Mouse (Mus musculus) kidney, embryonic 14.5 days (tissue): Measurements from ENCODE around the gene Ucp3. TPM values are rescaled to one million over a fixed set of nuclear protein-coding genes. Genes with fewer than 3 reads are reported as not detected.
"Not testable (repeated sequence)": the region's sequence is repeated elsewhere in the genome, so short reads cannot be mapped to it uniquely, and the experiment has no call there.

Experiments used
- ATAC-seq: fragments of 200-750 bp; cut with Nextera tagmentation; 2 replicates; pipeline ENCODE4 v1.8.0; 2017; ENCODE audit warnings: moderate number of reproducible peaks, mild to moderate bottlenecking, moderate TSS enrichment, moderate library complexity; ENCODE audit not compliant: low FRiP score, low TSS enrichment
- H3K27ac ChIP-seq: fragments of 300-500 bp; sonication (generic); 2 replicates; pipeline ENCODE4 v1.5.1; 2014; ENCODE audit warnings: low read depth, mild to moderate bottlenecking, low read length, moderate library complexity, mixed read lengths
- H3K27me3 ChIP-seq: fragments of 300-500 bp; sonication (generic); 2 replicates; pipeline ENCODE4 v1.6.1; 2014; ENCODE audit warnings: mild to moderate bottlenecking, low read length; ENCODE audit not compliant: control insufficient read depth, insufficient read depth
- H3K36me3 ChIP-seq: fragments of 300-500 bp; sonication (generic); 2 replicates; pipeline ENCODE4 v1.6.1; 2014; ENCODE audit warnings: low read length, mixed read lengths; ENCODE audit not compliant: control insufficient read depth, insufficient read depth
- H3K4me1 ChIP-seq: fragments of 300-500 bp; sonication (generic); 2 replicates; pipeline ENCODE4 v1.6.1; 2014; ENCODE audit warnings: low read length, mixed read lengths; ENCODE audit not compliant: control insufficient read depth, insufficient read depth
- H3K4me2 ChIP-seq: fragments of 300-500 bp; sonication (generic); replicated peaks from 2 replicates; pipeline ENCODE4 v1.6.1; 2014; ENCODE audit warnings: low read depth, mild to moderate bottlenecking, low read length
- H3K4me3 ChIP-seq: fragments of 300-500 bp; sonication (generic); 2 replicates; pipeline ENCODE4 v1.5.1; 2014; ENCODE audit warnings: mild to moderate bottlenecking, low read length
- H3K9ac ChIP-seq: fragments of 300-500 bp; sonication (generic); 2 replicates; pipeline ENCODE4 v1.6.1; 2014; ENCODE audit warnings: low read depth, mild to moderate bottlenecking, low read length, moderate library complexity
- H3K9me3 ChIP-seq: fragments of 300-500 bp; sonication (generic); 2 replicates; pipeline ENCODE4 v1.6.1; 2016; ENCODE audit warnings: low read length; ENCODE audit not compliant: control insufficient read depth
- WGBS: fragments of 180-500 bp; shearing (Covaris S2); extraction: QIAGEN DNeasy Blood & Tissue Kit; methylation state at CpG from one replicate; pipeline ENCODE4 v1.1.7; 2014; 5-methylcytosine and 5-hydroxymethylcytosine counted together
- polyA plus RNA-seq: library from polyadenylated mRNA; unstranded; fragments of >200 nt; fragmentation: Nextera tagmentation; extraction: Ambion mirVana; gene quantifications from 2 replicates; pipeline ENCODE4 v1.2.1, GENCODE M21; 2014

Ucp3 gene
- polyA plus RNA-seq, 1 experiment from 2014 or later, result 0.08 TPM

- 68% methylated on average over 15 of the region's 15 CpGs for WGBS
- Histone ChIP-seq H3K4me1 (0 out of 2 replicates have a peak, but pooled peaks cover 3% of the 10 kb centered on the region), H3K4me2 (no peak overlapping the region), H3K9me3 (no peaks in the 10 kb centered on the region), H3K27ac (no peak overlapping the region), H3K4me3 (no peak overlapping the region), H3K27me3 (no peaks in the 10 kb centered on the region), H3K36me3 (no peaks in the 10 kb centered on the region), H3K9ac (no peak overlapping the region)
- ATAC-seq, result peak; percentile 64
Observed at GRCm38 (mm10) chr7:100479823-100480164, 7.0 kb downstream of the Ucp3 start.

GRCm38 (mm10) chr7:100480175-100480574 is 7.4 kb downstream of the Ucp3 start:
- WGBS, result 78% methylated on average over 17 of the region's 17 CpGs
- H3K4me3 ChIP-seq, result no peak overlapping the region
- no peaks in the 10 kb centered on the region for H3K27me3 ChIP-seq
- peak; percentile 50; the same call in 1 of the 2 replicates for ATAC-seq
- 0 out of 2 replicates have a peak, but pooled peaks cover 3% of the 10 kb centered on the region for H3K4me1 ChIP-seq
- no peaks in the 10 kb centered on the region for H3K9me3 ChIP-seq
- H3K36me3 ChIP-seq, result no peaks in the 10 kb centered on the region
- no peak overlapping the region for H3K4me2 ChIP-seq
- H3K9ac ChIP-seq, result no peak overlapping the region
- H3K27ac ChIP-seq, result no peak overlapping the region

DNA sequence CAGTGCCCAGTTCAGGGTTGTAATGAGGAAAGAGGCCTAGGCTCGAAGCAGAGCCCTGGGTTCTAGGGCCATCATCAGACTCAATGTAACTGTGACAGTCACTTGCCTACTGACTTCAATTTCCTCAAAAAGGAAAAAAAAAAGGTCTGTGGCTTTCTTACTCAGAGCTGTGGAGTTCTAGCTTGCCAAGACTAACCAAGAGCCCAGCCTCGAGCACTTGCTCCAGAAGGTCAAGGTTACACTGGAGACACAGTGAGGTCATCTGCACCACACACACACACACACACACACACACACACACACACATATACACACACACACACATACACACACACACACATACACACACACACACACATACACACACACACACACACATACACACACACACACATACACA is 9.3 kb downstream of the Ucp3 start:
- not testable (repeated sequence) for H3K4me1 ChIP-seq, H3K27me3 ChIP-seq, H3K27ac ChIP-seq, H3K9ac ChIP-seq, H3K4me3 ChIP-seq, ATAC-seq, H3K9me3 ChIP-seq, H3K4me2 ChIP-seq, H3K36me3 ChIP-seq
- 86% methylated on average over 2 of the region's 2 CpGs for WGBS

DNA sequence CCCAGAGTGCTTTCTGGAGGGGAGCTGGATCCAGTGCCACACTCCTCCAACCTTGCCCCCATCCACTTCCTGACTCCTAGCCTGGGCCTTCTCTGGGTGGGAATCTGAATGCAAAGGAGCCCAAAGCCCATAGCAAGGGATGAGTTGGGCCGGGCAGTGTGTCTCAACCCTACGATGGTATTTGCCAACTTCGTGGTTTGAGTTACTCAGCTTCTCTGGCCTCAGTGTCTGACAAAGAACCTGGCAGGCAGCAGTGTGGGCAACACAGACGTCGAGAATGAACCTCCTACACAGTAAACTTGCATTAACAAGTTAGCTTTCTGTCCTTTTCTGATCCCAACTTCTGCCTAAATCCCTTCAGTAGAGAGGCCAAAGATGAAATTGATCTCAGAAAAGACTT is 11.7 kb downstream of the Ucp3 start:
- H3K27me3 ChIP-seq, result no peaks in the 10 kb centered on the region
- peaks cover 6% of the 10 kb centered on the region; the same call in 1 of the 2 replicates for H3K4me1 ChIP-seq
- ATAC-seq, result no peak
- H3K9ac ChIP-seq, result no peak overlapping the region
- no peaks in the 10 kb centered on the region for H3K36me3 ChIP-seq
- H3K27ac ChIP-seq, result no peak overlapping the region
- H3K9me3 ChIP-seq, result no peaks in the 10 kb centered on the region
- no peak overlapping the region for H3K4me2 ChIP-seq
- WGBS, result 85% methylated on average over 5 of the region's 5 CpGs
- H3K4me3 ChIP-seq, result no peak overlapping the region

DNA sequence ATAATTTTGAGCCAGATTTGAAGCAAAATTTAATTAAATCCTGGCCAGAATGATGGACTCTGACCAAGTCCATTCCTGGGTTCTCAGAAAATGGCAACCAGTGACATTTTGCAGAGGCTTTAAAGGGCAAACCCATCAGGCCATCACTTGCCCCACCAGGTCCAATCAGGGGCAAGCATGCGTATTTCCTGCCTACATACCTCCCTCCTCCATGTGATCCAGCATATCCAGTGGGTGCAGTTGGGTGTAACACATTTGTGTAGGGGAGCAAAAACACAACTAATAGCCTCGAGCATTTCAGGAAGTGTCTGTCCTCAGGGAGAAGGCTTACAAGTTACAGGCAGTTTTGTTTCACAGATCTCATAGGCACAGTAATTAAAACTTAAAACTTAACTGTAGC is 14.5 kb downstream of the Ucp3 start:
- Histone ChIP-seq H3K9ac (no peak overlapping the region), H3K9me3 (no peaks in the 10 kb centered on the region), H3K4me1 (peaks cover 4% of the 10 kb centered on the region; the same call in 1 of the 2 replicates), H3K4me2 (no peak overlapping the region), H3K4me3 (no peak overlapping the region), H3K27me3 (no peaks in the 10 kb centered on the region), H3K36me3 (no peaks in the 10 kb centered on the region), H3K27ac (no peak overlapping the region)
- 49% methylated on average over 2 of the region's 2 CpGs for WGBS
- no peak for ATAC-seq

DNA sequence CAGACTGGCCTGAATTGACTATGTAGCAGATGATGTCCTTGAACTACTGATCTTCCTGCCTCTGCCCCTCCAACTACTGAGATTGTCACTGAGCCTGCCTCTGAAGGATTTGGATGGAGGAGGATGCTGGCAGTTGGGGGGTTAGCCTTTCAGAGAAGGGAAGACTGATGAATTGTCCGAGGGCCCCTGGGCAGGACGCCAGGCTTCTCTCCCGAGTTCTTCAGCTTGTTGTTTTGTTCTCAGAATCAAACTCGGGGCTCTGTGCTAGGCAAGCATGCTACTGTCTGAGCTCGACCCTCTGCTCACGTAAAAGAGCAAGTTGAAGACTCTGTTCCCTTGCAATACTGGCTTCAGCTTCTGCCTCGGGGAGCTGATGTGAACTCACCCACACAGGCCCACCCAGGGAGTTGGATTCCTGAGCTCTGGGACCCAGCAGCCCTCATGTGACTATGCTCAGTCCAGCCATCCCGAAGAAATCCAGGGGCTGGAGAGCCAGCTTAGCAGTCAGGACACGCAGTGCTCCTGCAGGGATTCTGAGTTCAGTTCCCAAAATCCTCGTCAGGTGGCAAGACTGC is 15.8 kb downstream of the Ucp3 start:
- 43% methylated on average over 10 of the region's 10 CpGs for WGBS

DNA sequence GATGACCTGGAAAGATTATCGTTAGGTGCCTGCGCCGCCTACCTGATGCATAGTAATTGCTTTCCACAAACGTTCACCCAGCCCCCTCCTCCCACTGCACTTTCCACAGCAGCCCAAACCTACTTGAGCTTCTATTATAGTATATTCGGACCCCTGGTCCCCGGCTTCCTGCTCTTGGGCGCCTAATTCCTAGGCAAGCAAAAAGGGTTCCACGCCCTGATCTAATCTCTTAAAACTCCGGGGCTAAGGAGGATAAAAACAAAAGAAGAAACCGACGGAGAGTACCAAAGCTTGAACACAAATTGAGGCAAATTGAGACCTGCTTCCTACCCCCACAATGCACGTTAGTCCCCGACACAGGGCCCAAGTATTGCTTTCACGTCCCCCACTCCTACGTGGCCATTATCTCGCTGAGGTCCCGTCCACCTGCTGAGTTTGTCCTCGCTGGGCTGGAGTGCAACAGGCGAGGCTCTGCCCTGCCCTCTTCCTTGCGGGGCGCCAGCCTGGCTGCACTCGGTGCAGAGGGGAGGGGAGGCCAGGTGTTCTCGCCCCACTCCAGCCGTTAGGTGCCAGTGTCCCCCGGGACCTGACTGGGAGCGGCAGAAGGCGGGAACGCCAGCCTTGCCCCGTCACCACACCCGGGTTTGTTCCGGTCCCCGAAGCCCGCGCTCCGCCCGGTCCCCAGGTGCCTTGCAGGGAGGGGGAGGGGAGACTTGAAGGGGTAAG is 19.8 kb downstream of the Ucp3 start:
- H3K27ac ChIP-seq, result peak overlapping the region; percentile 88; the same call in 1 of the 2 replicates
- 3% methylated on average over 36 of the region's 36 CpGs for WGBS
- H3K9ac ChIP-seq, result peak overlapping the region; percentile 60
- H3K4me2 ChIP-seq, result peak overlapping the region; percentile 84
- H3K4me3 ChIP-seq, result peak overlapping the region; percentile 53
- no peaks in the 10 kb centered on the region for H3K9me3 ChIP-seq
- peaks cover 17% of the 10 kb centered on the region for H3K4me1 ChIP-seq
- H3K27me3 ChIP-seq, result no peaks in the 10 kb centered on the region
- H3K36me3 ChIP-seq, result peaks cover 9% of the 10 kb centered on the region
- ATAC-seq, result peak; percentile 29

More for the DNA sequence above, 15.8 kb downstream of the Ucp3 start:
- Histone ChIP-seq H3K36me3 (no peaks in the 10 kb centered on the region), H3K27ac (no peak overlapping the region), H3K4me1 (peaks cover 6% of the 10 kb centered on the region; the same call in 1 of the 2 replicates), H3K27me3 (no peaks in the 10 kb centered on the region), H3K4me2 (no peak overlapping the region), H3K4me3 (no peak overlapping the region), H3K9ac (no peak overlapping the region), H3K9me3 (no peaks in the 10 kb centered on the region)
- ATAC-seq, result no peak

DNA sequence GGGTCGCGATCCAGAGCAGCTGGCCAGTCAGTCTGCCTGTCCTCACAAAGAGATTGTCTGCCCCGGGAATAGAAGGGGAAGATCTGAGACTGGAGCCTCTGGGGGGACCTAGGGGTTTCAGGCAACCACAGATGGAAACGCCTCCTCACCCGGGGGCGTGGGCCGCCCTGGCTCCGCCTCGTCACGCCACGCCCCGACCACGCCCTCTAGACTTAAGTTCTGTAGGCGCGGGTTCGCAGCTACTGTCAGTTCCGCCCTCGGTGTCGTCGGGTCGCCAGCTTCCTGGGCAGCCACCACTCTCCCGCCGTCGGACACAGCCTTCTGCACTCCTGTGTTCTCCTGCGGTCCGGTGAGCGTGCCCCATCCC is 20.3 kb downstream of the Ucp3 start, which contains the start of gene Ucp2:
Ucp2 (plus strand) TSS at position 221 of the 367 bp plus-strand sequence.
- ATAC-seq, result peak; percentile 62
- Histone ChIP-seq H3K4me2 (peak within 1 kb of the TSS; percentile 84), H3K36me3 (peaks cover 15% of the 10 kb centered on the region), H3K27me3 (no peaks in the 10 kb centered on the region), H3K9me3 (no peaks in the 10 kb centered on the region), H3K4me1 (peaks cover 17% of the 10 kb centered on the region), H3K9ac (peak within 1 kb of the TSS; percentile 60), H3K27ac (peak within 1 kb of the TSS; percentile 88), H3K4me3 (peak within 1 kb of the TSS; percentile 53)
- under 1% methylated on average over 26 of the region's 27 CpGs for WGBS
